Mouse (Mus musculus) neural tube, embryonic 12.5 days (tissue): ENCODE data around the gene Il2rb. TPM values are rescaled to one million over a fixed set of nuclear protein-coding genes. Genes with fewer than 3 reads are reported as not detected.
A peak's percentile ranks its signal among the peaks of the same experiment; 100 is the strongest.

Experiments used
- ATAC-seq: fragments of 200-750 bp; cut with Nextera tagmentation; 2 replicates; pipeline ENCODE4 v1.8.0; 2017; ENCODE audit warnings: low read depth, mild to moderate bottlenecking, moderate TSS enrichment, moderate library complexity; ENCODE audit not compliant: low FRiP score
- H3K27ac ChIP-seq: fragments of 300-500 bp; sonication (generic); 2 replicates; pipeline ENCODE4 v1.5.1; 2016
- H3K27me3 ChIP-seq: fragments of 300-500 bp; sonication (generic); replicated peaks from 2 replicates; pipeline ENCODE4 v1.6.1; 2016; ENCODE audit warnings: mild to moderate bottlenecking
- H3K36me3 ChIP-seq: fragments of 300-500 bp; sonication (generic); 2 replicates; pipeline ENCODE4 v1.6.1; 2016; ENCODE audit warnings: mild to moderate bottlenecking
- H3K4me1 ChIP-seq: fragments of 300-500 bp; sonication (generic); 2 replicates; pipeline ENCODE4 v1.6.1; 2016
- H3K4me2 ChIP-seq: fragments of 300-500 bp; sonication (generic); replicated peaks from 2 replicates; pipeline ENCODE4 v1.6.1; 2016; ENCODE audit warnings: mild to moderate bottlenecking
- H3K4me3 ChIP-seq: fragments of 300-500 bp; sonication (generic); 2 replicates; pipeline ENCODE4 v1.5.1; 2016
- H3K9ac ChIP-seq: fragments of 300-500 bp; sonication (generic); 2 replicates; pipeline ENCODE4 v1.6.1; 2016; ENCODE audit warnings: mild to moderate bottlenecking
- H3K9me3 ChIP-seq: fragments of 300-500 bp; sonication (generic); 2 replicates; pipeline ENCODE4 v1.6.1; 2016; ENCODE audit warnings: mild to moderate bottlenecking
- WGBS: fragments of 180-500 bp; shearing (Covaris S2); methylation state at CpG from one replicate; pipeline ENCODE4 v1.1.7; 2016; 5-methylcytosine and 5-hydroxymethylcytosine counted together
- polyA plus RNA-seq: library from polyadenylated mRNA; unstranded; fragments of >200 nt; fragmentation: Nextera tagmentation; extraction: Ambion mirVana; gene quantifications from 2 replicates; pipeline ENCODE4 v1.2.1, GENCODE M21; 2016

The Il2rb gene
- polyA plus RNA-seq, 1 experiment from 2014 or later, result not detected

- H3K4me1 ChIP-seq, result peaks cover 26% of the 10 kb centered on the region
- WGBS, result 70% methylated on average over 4 of the region's 4 CpGs
- 0 out of 2 replicates have a peak overlapping the region, but pooled peaks have one; percentile 30 for H3K4me3 ChIP-seq
- no peak overlapping the region for H3K27ac ChIP-seq
- H3K9me3 ChIP-seq, result no peaks in the 10 kb centered on the region
- peak overlapping the region; percentile 47; the same call in 1 of the 2 replicates for H3K9ac ChIP-seq
- H3K27me3 ChIP-seq, result peaks cover 2% of the 10 kb centered on the region; the same call in 1 of the 2 replicates
- no peaks in the 10 kb centered on the region for H3K36me3 ChIP-seq
- H3K4me2 ChIP-seq, result peak overlapping the region; percentile 59
- ATAC-seq, result peak; percentile 15; the same call in 1 of the 2 replicates
Measured at GRCm38 (mm10) chr15:78531451-78531720, 36.3 kb upstream of the Il2rb start.

- Histone ChIP-seq H3K27ac (peak within 1 kb of the TSS; percentile 47; the same call in 1 of the 2 replicates), H3K4me3 (peak within 1 kb of the TSS; percentile 30), H3K4me1 (peaks cover 25% of the 10 kb centered on the region), H3K27me3 (peaks cover 2% of the 10 kb centered on the region; the same call in 1 of the 2 replicates), H3K4me2 (peak within 1 kb of the TSS; percentile 59), H3K36me3 (no peaks in the 10 kb centered on the region), H3K9me3 (no peaks in the 10 kb centered on the region), H3K9ac (peak within 1 kb of the TSS; percentile 47; the same call in 1 of the 2 replicates)
- 73% methylated on average over 17 of the region's 17 CpGs for WGBS
- ATAC-seq, result no peak
Measured at GRCm38 (mm10) chr15:78530671-78531450, 35.8 kb upstream of the Il2rb start, which contains the start of gene C1qtnf6. Gene C1qtnf6 (minus strand): TSS chr15:78531416.

- Histone ChIP-seq H3K4me3 (no peak overlapping the region), H3K4me2 (peak overlapping the region; percentile 55), H3K9ac (peak overlapping the region; percentile 41; the same call in 1 of the 2 replicates), H3K9me3 (no peaks in the 10 kb centered on the region), H3K27me3 (peaks cover 2% of the 10 kb centered on the region; the same call in 1 of the 2 replicates), H3K27ac (no peak overlapping the region), H3K4me1 (peaks cover 23% of the 10 kb centered on the region), H3K36me3 (no peaks in the 10 kb centered on the region)
- no peak for ATAC-seq
- 72% methylated on average over 3 of the region's 3 CpGs for WGBS
Measured at GRCm38 (mm10) chr15:78530141-78530540, 35.1 kb upstream of the Il2rb start.

- H3K27ac ChIP-seq, result no peak overlapping the region
- WGBS, result 2% methylated on average over 15 of the region's 15 CpGs
Measured at GRCm38 (mm10) chr15:78529428-78529990, 34.4 kb upstream of the Il2rb start.

GRCm38 (mm10) chr15:78528726-78529411 is 33.8 kb upstream of the Il2rb start:
- Histone ChIP-seq H3K4me3 (peak overlapping the region; percentile 5; the same call in 1 of the 2 replicates), H3K4me2 (peak overlapping the region; percentile 55), H3K27ac (no peak overlapping the region), H3K27me3 (0 out of 2 replicates have a peak, but pooled peaks cover 2% of the 10 kb centered on the region), H3K4me1 (peaks cover 23% of the 10 kb centered on the region), H3K9ac (peak overlapping the region; percentile 41; the same call in 1 of the 2 replicates), H3K9me3 (no peaks in the 10 kb centered on the region), H3K36me3 (no peaks in the 10 kb centered on the region)
- no peak for ATAC-seq
- 54% methylated on average over 11 of the region's 11 CpGs for WGBS

More at GRCm38 (mm10) chr15:78529428-78529990, 34.4 kb upstream of the Il2rb start:
- H3K4me2 ChIP-seq, result peak overlapping the region; percentile 55
- peaks cover 23% of the 10 kb centered on the region for H3K4me1 ChIP-seq
- no peaks in the 10 kb centered on the region for H3K36me3 ChIP-seq
- H3K9me3 ChIP-seq, result no peaks in the 10 kb centered on the region
- H3K9ac ChIP-seq, result peak overlapping the region; percentile 41
- ATAC-seq, result no peak
- H3K4me3 ChIP-seq, result peak overlapping the region; percentile 18
- H3K27me3 ChIP-seq, result peaks cover 2% of the 10 kb centered on the region; the same call in 1 of the 2 replicates

GRCm38 (mm10) chr15:78527973-78528372 is 32.9 kb upstream of the Il2rb start:
- no peak for ATAC-seq
- Histone ChIP-seq H3K9ac (no peak overlapping the region), H3K9me3 (no peaks in the 10 kb centered on the region), H3K27me3 (0 out of 2 replicates have a peak, but pooled peaks cover 2% of the 10 kb centered on the region), H3K36me3 (no peaks in the 10 kb centered on the region), H3K4me1 (peaks cover 23% of the 10 kb centered on the region), H3K27ac (no peak overlapping the region), H3K4me3 (no peak overlapping the region), H3K4me2 (no peak overlapping the region)
- 89% methylated on average over 7 of the region's 7 CpGs for whole genome bisulfite sequencing

GRCm38 (mm10) chr15:78524163-78524562 is 29.1 kb upstream of the Il2rb start:
- H3K4me2 ChIP-seq, result no peak overlapping the region
- no peak overlapping the region for H3K4me3 ChIP-seq
- peaks cover 6% of the 10 kb centered on the region for H3K4me1 ChIP-seq
- no peak overlapping the region for H3K9ac ChIP-seq
- no peaks in the 10 kb centered on the region for H3K36me3 ChIP-seq
- WGBS, result 88% methylated on average over 5 of the region's 5 CpGs
- no peaks in the 10 kb centered on the region for H3K27me3 ChIP-seq
- no peaks in the 10 kb centered on the region for H3K9me3 ChIP-seq
- ATAC-seq, result no peak
- no peak overlapping the region for H3K27ac ChIP-seq

- ATAC-seq, result no peak
- Histone ChIP-seq H3K4me3 (no peak overlapping the region), H3K9ac (no peak overlapping the region), H3K27me3 (no peaks in the 10 kb centered on the region), H3K4me1 (no peaks in the 10 kb centered on the region), H3K9me3 (no peaks in the 10 kb centered on the region), H3K27ac (no peak overlapping the region), H3K36me3 (no peaks in the 10 kb centered on the region), H3K4me2 (no peak overlapping the region)
- WGBS, result 86% methylated on average over 6 of the region's 6 CpGs
Measured at GRCm38 (mm10) chr15:78521892-78522291, 26.8 kb upstream of the Il2rb start.

- H3K9me3 ChIP-seq, result no peaks in the 10 kb centered on the region
- no peak overlapping the region for H3K9ac ChIP-seq
- ATAC-seq, result no peak
- H3K27me3 ChIP-seq, result no peaks in the 10 kb centered on the region
- no peak overlapping the region for H3K4me2 ChIP-seq
- no peaks in the 10 kb centered on the region for H3K36me3 ChIP-seq
- WGBS, result 63% methylated on average over 8 of the region's 8 CpGs
- H3K27ac ChIP-seq, result no peak overlapping the region
- H3K4me3 ChIP-seq, result no peak overlapping the region
- no peaks in the 10 kb centered on the region for H3K4me1 ChIP-seq
Measured at GRCm38 (mm10) chr15:78521331-78521730, 26.3 kb upstream of the Il2rb start.

- no peaks in the 10 kb centered on the region for H3K27me3 ChIP-seq
- no peak for ATAC-seq
- no peaks in the 10 kb centered on the region for H3K4me1 ChIP-seq
- H3K4me3 ChIP-seq, result no peak overlapping the region
- H3K27ac ChIP-seq, result no peak overlapping the region
- H3K9me3 ChIP-seq, result no peaks in the 10 kb centered on the region
- 76% methylated on average over 13 of the region's 13 CpGs for WGBS
- no peaks in the 10 kb centered on the region for H3K36me3 ChIP-seq
- H3K9ac ChIP-seq, result no peak overlapping the region
- H3K4me2 ChIP-seq, result no peak overlapping the region
Measured at GRCm38 (mm10) chr15:78520112-78520715, 25.1 kb upstream of the Il2rb start.

- no peak overlapping the region for H3K4me2 ChIP-seq
- 69% methylated on average over 7 of the region's 7 CpGs for WGBS
Measured at GRCm38 (mm10) chr15:78518221-78518620, 23.1 kb upstream of the Il2rb start.

GRCm38 (mm10) chr15:78515759-78516158 is 20.7 kb upstream of the Il2rb start:
- Histone ChIP-seq H3K27me3 (no peaks in the 10 kb centered on the region), H3K9ac (no peak overlapping the region), H3K36me3 (no peaks in the 10 kb centered on the region), H3K27ac (no peak overlapping the region), H3K4me3 (no peak overlapping the region), H3K9me3 (no peaks in the 10 kb centered on the region), H3K4me2 (no peak overlapping the region), H3K4me1 (no peaks in the 10 kb centered on the region)
- WGBS, result 87% methylated on average over 6 of the region's 6 CpGs
- no peak for ATAC-seq

More at GRCm38 (mm10) chr15:78518221-78518620, 23.1 kb upstream of the Il2rb start:
- no peaks in the 10 kb centered on the region for H3K9me3 ChIP-seq
- H3K4me1 ChIP-seq, result no peaks in the 10 kb centered on the region
- H3K4me3 ChIP-seq, result no peak overlapping the region
- ATAC-seq, result no peak
- no peak overlapping the region for H3K9ac ChIP-seq
- H3K36me3 ChIP-seq, result no peaks in the 10 kb centered on the region
- no peaks in the 10 kb centered on the region for H3K27me3 ChIP-seq
- H3K27ac ChIP-seq, result no peak overlapping the region
